Mouse (Mus musculus): ENCODE results near the gene Ifit3b. TPM values are rescaled to one million over a fixed set of nuclear protein-coding genes. Genes with fewer than 3 reads are reported as not detected.

Gene Ifit3b
- 5.6 TPM for polyA plus RNA-seq (2014; fragmentation: Illumina TruSeq; extraction: RNeasy Lipid Tissue Mini Kit (QIAGEN cat#74804); ENCODE audit: low replicate concordance)

GRCm38 (mm10) chr19:34607237-34608051 is at the start of gene Ifit3b:
Gene Ifit3b, plus strand, starts transcription at chr19:34607970.

GRCm38 (mm10) chr19:34583126-34583766 is 24.5 kb upstream of the Ifit3b start, which contains the start of gene Ifit3:
Gene Ifit3, plus strand, starts transcription at chr19:34583531.

GRCm38 (mm10) chr19:34601888-34602287 is 5.9 kb upstream of the Ifit3b start, which contains the start of gene Ifit1bl1:
Gene Ifit1bl1, minus strand, starts transcription at chr19:34601956.

GRCm38 (mm10) chr19:34640623-34641022 is 32.9 kb downstream of the Ifit3b start, which contains the start of the genes Ifit1bl2 and Ifit1:
Gene Ifit1bl2, minus strand, starts transcription at chr19:34640743.
Gene Ifit1, plus strand, starts transcription at chr19:34640871.

Other genes starting within 250 kb of the Ifit3b start
- gene Ch25h, start 132.8 kb upstream of the Ifit3b start, polyA plus RNA-seq (2014; fragmentation: Illumina TruSeq; extraction: RNeasy Lipid Tissue Mini Kit (QIAGEN cat#74804); ENCODE audit: low replicate concordance): 3.3 TPM
- gene Lipa, start 80.5 kb upstream of the Ifit3b start, polyA plus RNA-seq (2014; fragmentation: Illumina TruSeq; extraction: RNeasy Lipid Tissue Mini Kit (QIAGEN cat#74804); ENCODE audit: low replicate concordance): 190 TPM
- 14.3 TPM for gene Ifit2, start 57.3 kb upstream of the Ifit3b start, polyA plus RNA-seq (2014; fragmentation: Illumina TruSeq; extraction: RNeasy Lipid Tissue Mini Kit (QIAGEN cat#74804); ENCODE audit: low replicate concordance)
- 22.7 TPM for gene Ifit3, start 24.4 kb upstream of the Ifit3b start, polyA plus RNA-seq (2014; fragmentation: Illumina TruSeq; extraction: RNeasy Lipid Tissue Mini Kit (QIAGEN cat#74804); ENCODE audit: low replicate concordance)
- 169 TPM for gene Ifit1bl1, start 6.0 kb upstream of the Ifit3b start, polyA plus RNA-seq (2014; fragmentation: Illumina TruSeq; extraction: RNeasy Lipid Tissue Mini Kit (QIAGEN cat#74804); ENCODE audit: low replicate concordance)
- gene Ifit1bl2, start 32.8 kb downstream of the Ifit3b start, polyA plus RNA-seq (2014; fragmentation: Illumina TruSeq; extraction: RNeasy Lipid Tissue Mini Kit (QIAGEN cat#74804); ENCODE audit: low replicate concordance): 470 TPM
- gene Ifit1, start 32.9 kb downstream of the Ifit3b start, polyA plus RNA-seq (2014; fragmentation: Illumina TruSeq; extraction: RNeasy Lipid Tissue Mini Kit (QIAGEN cat#74804); ENCODE audit: low replicate concordance): 95.2 TPM
- gene Slc16a12, start 139.3 kb downstream of the Ifit3b start, polyA plus RNA-seq (2014; fragmentation: Illumina TruSeq; extraction: RNeasy Lipid Tissue Mini Kit (QIAGEN cat#74804); ENCODE audit: low replicate concordance): 8.1 TPM

Measured in small intestine, adult 10 weeks (tissue).